Mouse (Mus musculus): ENCODE data around the gene Rps6kl1.

DNA sequence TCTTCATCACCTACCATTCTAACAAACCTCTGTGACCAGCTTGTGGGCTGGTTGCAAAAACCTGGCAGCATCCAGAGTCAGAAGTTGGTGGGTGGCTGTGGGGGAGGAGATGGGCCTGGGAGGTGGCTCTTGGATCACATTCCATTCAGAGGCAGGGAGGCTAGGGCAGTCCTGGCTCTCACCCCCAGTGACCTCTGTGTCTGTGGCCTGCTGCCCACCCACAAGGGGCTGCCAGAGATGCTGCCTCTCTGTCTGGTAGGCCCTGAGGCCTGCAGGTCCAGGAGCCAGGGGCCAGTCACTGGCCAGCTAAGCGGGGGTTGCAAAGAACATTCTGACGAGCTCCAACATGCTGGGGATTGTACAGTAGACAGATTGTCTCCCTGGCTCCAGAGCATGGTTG, 27.2 kb upstream of the Rps6kl1 start:
- TF ChIP-seq CTCF (IDR thresholded peaks at IDR 0.05; ENCODE audit: low read depth, low read length) = no peak
- no peak for TF ChIP-seq POLR2A (IDR thresholded peaks at IDR 0.05; ENCODE audit: extremely low read depth, insufficient read depth, low read length)

All from liver, adult 2 months (tissue).